Mouse (Mus musculus): Measurements from ENCODE around the gene Msi1.

- TF ChIP-seq CTCF (IDR thresholded peaks at IDR 0.05; ENCODE audit: insufficient read depth, low read depth, low read length) (no peak), POLR2A (IDR thresholded peaks at IDR 0.05; ENCODE audit: insufficient read depth, low read depth, low read length) (no peak)
Observed at GRCm38 (mm10) chr5:115479561-115479960, 50.2 kb downstream of the Msi1 start.

Measured in olfactory bulb, adult 2 months (tissue).